Mouse (Mus musculus) heart, embryonic 13.5 days (tissue): ENCODE results near the gene Lsm12. TPM values are rescaled to one million over a fixed set of nuclear protein-coding genes. Genes with fewer than 3 reads are reported as not detected.

Experiments
- microRNA-seq: library from miRNA; unstranded; fragments of <30 nt; microRNA quantifications from one replicate; pipeline ENCODE4, GENCODE M21; 2016
- polyA plus RNA-seq: library from polyadenylated mRNA; unstranded; fragments of >200 nt; fragmentation: Nextera tagmentation; extraction: Ambion mirVana; gene quantifications from 2 replicates; pipeline ENCODE4 v1.2.1, GENCODE M21; 2015

The Lsm12 gene
- polyA plus RNA-seq, 1 experiment from 2014 or later = 80.7 TPM

Small RNAs within 50 kb of the gene (microRNA-seq; reads per million reads assigned to microRNA genes)
- gene Mir8101 = 1.8 reads per million

Other genes with a start within 250 kb of the Lsm12 start
- gene Sost, start 218.3 kb downstream of the Lsm12 start, polyA plus RNA-seq = 0.87 and 1.8 TPM in 2 replicates
- gene Cfap97d1, start 201.0 kb downstream of the Lsm12 start, polyA plus RNA-seq = not detected in 2 replicates
- 50.3 and 53.6 TPM in 2 replicates for gene Dusp3, start 198.3 kb downstream of the Lsm12 start, polyA plus RNA-seq
- 2.9 and 3.8 TPM in 2 replicates for gene Mpp3, start 156.8 kb downstream of the Lsm12 start, polyA plus RNA-seq
- gene Cd300lg, start 143.8 kb downstream of the Lsm12 start, polyA plus RNA-seq = 2.7 and 2.9 TPM in 2 replicates
- 10.6 and 11.0 TPM in 2 replicates for gene Mpp2, start 96.8 kb downstream of the Lsm12 start, polyA plus RNA-seq
- gene Ppy, start 84.0 kb downstream of the Lsm12 start, polyA plus RNA-seq = not detected in 2 replicates
- gene Pyy, start 77.5 kb downstream of the Lsm12 start, polyA plus RNA-seq = 1.2 TPM in 1 of 2 replicates, not detected in the other
- 0.33 TPM in 1 of 2 replicates, not detected in the other for gene Nags, start 39.8 kb downstream of the Lsm12 start, polyA plus RNA-seq
- gene Tmem101, start 28.9 kb downstream of the Lsm12 start, polyA plus RNA-seq = 32.4 and 38.4 TPM in 2 replicates
- gene G6pc3, start 4.3 kb upstream of the Lsm12 start, polyA plus RNA-seq = 25.6 and 29.3 TPM in 2 replicates
- 82.9 and 89.4 TPM in 2 replicates for gene Hdac5, start 44.9 kb upstream of the Lsm12 start, polyA plus RNA-seq
- gene BC030867, start 63.6 kb upstream of the Lsm12 start, polyA plus RNA-seq = 12.3 and 13.5 TPM in 2 replicates
- gene Asb16, start 83.4 kb upstream of the Lsm12 start, polyA plus RNA-seq = 0.09 TPM in 1 of 2 replicates, not detected in the other
- gene Tmub2, start 99.6 kb upstream of the Lsm12 start, polyA plus RNA-seq = 36.8 and 41.2 TPM in 2 replicates
- gene Atxn7l3, start 111.3 kb upstream of the Lsm12 start, polyA plus RNA-seq = 8.5 and 9.2 TPM in 2 replicates
- 51.1 and 53.1 TPM in 2 replicates for gene Ubtf, start 134.4 kb upstream of the Lsm12 start, polyA plus RNA-seq
- 47.2 and 59.5 TPM in 2 replicates for gene Slc4a1, start 180.9 kb upstream of the Lsm12 start, polyA plus RNA-seq
- 1.1 and 1.7 TPM in 2 replicates for gene Rundc3a, start 208.1 kb upstream of the Lsm12 start, polyA plus RNA-seq
- 287 and 294 TPM in 2 replicates for gene Slc25a39, start 222.7 kb upstream of the Lsm12 start, polyA plus RNA-seq
- 220 and 224 TPM in 2 replicates for gene Grn, start 245.0 kb upstream of the Lsm12 start, polyA plus RNA-seq